Mouse (Mus musculus): Measurements from ENCODE around the gene Pard6b.
A peak's percentile ranks its signal among the peaks of the same experiment; 100 is the strongest.
"Not testable (repeated sequence)": the region's sequence is repeated elsewhere in the genome, so short reads cannot be mapped to it uniquely, and the experiment has no call there.

Gene Pard6b

DNA sequence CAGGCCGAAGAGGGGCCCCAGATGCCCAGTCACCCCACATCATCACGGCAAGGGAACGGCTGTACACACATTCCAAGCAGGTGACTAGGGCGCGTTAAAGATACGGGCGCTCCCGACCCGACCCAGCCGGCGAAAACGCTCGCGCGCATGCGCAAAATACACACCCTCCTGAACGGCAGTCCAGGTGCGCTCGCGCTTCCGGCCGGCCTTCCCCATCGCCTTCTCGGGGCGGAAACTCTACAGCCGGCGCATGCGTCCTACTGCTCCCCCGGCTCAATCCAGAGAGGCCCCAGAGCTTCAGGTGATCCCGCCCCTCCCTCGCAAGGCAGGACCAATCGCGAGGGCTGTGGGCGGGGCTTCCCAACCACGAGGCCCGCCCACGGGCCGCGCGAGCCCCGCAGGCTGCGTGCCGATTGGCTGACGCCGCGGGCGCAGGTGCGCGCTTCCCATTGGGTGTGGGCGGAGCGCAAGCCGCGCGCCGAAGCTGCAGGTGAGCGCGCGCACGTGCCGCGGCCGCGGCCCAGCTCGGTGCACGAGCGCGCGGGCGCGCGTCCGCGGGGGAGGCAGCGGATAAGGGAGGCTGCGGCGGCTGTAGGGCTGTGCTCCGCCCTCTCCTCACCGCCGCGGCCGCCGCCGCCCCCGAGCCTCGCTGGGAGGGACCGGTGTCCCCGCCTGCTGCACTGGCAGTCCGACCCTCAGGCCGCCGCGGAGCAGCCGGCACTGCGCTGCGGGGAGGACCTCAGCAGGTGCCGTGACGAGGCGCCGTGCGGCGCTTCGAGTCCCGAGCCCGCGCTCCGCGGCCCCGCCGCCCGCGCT lies at the start of gene Pard6b:
TSS of gene Pard6b (plus strand) at position 574 of the 816 bp plus-strand sequence.
- peak; percentile 92 for DNase-seq

DNA sequence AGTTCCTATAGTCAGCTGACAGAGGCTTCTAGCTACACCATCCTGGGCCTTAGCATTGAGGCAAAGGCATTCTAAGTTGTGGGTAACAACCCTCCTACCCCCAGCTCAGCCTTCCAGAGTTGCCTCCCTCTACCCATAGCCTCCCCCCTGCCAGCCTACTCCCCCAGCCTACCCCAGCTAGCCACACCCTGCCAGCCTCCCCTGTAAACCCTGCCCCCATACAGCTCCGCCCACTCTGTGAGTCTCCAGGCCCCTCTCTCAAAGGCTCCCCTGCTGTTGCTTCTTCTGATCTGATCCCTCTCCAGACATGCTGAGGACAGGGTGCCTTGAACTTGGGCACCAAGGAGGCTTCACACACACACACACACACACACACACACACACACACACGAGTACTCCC lies 49.0 kb upstream of the Pard6b start:
- no peak for DNase-seq

DNA sequence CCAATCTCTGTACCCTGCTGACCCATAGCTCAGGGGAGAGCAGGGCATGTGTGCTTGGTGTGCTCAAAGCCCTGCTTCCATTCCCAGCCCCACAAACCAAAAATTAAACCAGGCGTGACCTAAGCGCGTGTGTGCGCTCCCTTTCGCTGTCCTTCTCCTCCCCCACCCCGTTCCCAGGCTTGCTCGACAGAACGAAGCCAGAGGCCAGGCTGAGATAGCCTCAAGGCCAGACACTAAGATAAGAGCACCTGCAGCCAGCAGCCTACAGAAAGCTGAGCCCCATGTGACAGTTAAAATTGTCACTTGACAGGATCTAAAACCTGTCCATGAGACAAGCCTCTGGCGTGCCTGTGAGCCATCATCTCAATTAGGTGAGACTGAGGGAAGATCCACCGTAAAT lies 46.9 kb upstream of the Pard6b start:
- no peak for DNase-seq

DNA sequence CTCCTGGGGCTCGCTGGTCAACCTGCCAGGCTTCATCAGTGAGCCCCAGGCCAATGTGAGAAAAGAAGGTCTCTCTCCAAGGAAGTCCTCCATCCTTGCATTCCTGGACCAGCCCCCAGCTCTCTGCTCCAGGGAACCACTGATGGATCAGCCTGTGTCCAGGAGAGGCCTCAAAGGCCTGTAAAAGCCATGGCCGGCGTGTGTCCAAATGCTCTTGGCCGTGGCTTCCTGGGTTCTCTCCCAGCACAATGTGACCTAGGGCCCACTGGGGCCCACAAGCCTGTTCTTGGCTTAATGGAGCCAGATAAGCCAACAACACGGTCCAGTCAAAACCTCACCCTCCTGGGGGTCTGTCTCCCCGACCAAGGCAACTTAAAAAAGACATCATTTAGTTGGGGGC lies 44.9 kb upstream of the Pard6b start:
- no peak for DNase-seq

DNA sequence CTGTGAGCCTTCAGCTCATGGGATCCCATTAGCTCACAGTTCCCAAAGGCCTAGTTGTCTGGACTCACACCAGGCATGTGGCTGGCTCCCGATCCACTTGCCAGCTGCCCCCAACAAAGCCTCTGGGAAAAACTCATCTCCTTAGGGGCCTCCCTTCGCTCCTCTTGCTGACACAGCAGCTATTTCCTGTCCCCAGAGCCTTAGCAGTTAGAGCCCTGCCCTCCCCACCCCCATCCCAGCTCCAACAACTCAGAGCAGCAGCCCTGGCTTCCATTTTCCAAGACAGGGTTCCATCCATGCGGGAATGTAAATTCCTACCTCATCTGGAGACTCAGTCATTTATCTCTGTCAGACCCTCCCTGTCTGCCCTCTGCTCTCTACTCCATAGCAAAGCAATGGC lies 43.7 kb upstream of the Pard6b start:
- DNase-seq, result no peak

DNA sequence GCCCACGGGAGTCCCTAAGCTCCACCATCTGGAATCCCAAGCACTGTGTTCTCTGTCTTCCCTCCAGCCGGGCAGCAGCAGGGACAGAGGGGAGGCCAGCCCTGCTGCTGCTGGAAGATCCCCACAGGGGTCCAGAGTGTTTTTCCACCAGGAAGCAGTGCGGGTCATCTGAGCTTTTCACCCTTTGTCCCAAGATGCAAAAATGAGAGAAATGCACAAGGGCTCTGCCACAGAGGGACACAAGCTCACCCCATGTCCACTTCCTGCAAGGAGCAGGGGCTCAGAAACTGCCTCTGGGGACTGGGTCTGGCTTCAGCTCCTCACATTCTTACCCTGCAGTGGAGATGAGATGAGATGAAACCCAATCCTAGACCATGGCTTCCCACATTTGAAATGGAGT lies 40.1 kb upstream of the Pard6b start:
- no peak for DNase-seq

DNA sequence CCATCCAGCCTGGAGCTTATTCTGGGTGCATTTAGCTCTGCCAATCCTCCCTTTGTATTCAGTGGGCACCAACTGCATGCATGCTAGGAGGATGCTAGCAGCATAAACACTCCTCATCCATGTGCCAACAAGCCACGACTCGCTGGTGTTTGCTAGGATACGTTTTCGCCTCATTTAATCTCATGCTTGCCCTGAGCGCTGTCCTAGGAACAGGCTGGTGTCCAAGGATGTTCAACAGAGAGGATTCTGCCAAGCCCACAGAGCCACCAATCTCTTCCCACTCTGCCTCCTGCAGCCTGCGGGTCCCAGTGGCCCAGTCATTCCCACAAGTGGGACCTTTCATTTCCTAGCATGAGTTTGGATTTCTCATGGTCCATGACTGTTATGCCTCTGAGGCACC lies 38.8 kb upstream of the Pard6b start:
- DNase-seq, result no peak

DNA sequence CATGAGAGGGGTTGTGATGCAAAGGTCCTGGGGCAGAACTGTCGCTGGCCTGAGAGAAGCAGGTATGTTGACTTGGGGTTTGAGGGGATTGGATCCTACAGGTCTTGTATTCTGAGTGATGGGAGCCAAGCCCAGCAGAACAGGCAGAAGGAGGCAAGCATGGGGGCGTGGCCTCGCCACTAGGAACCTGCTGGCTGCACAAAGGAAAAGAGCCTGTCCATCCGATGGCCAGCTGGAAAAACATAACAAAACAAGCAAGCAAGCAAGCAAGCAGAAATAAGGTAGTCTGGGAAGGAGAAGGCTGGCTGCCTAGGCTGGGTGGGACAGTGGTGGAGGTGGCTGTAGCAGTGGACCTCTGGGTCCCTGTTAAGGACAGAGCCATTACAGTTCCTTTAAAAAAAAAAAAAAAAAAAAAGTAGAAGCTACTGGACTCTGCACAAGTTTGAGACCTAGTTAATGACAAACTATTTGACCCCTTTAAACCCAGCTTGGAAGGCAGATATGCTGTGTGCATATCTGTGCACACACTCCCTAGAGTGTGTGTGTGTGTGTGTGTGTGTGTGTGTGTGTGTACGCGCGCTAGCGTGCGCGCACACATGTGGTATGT lies 36.0 kb upstream of the Pard6b start:
- DNase-seq, result no peak

DNA sequence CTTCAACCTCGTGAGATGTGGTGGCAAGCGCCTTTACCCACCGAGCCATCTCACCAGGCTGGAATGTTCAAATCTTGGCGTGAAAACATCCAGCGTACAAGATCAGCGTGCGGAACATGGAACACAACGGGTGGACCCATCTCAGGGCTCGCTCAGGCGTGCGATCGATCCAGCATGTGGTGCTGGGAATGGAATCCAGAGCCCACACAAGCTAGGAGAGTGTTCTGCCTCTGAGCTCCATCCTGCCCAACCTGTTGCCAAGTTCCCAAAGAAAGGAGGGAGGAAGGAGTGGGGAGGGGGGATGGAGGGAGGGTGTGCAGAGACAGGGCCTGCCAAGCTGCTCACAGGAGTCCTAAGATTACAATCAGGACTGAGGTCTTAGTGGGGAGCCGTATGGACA lies 35.4 kb upstream of the Pard6b start:
- no peak for DNase-seq

DNA sequence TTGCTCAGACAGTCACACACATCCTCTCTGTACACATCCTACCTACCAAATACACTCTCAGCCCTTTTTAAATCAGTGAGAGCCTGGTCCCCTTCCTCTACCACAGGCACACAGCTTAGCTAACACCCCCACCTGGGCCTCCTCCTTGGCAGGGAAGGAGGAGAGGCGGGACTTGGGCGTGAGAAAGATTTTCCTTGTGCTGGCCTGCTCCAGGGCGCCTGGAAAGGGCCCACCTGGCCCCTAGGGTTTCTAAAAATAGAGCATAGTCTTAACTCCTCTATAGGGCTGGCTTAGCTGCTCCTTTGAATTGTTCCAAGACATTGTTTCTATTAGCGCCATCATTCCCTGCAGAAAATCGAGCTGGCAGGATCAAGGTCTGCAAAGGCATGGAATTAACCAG lies 35.0 kb upstream of the Pard6b start:
- DNase-seq, result no peak

DNA sequence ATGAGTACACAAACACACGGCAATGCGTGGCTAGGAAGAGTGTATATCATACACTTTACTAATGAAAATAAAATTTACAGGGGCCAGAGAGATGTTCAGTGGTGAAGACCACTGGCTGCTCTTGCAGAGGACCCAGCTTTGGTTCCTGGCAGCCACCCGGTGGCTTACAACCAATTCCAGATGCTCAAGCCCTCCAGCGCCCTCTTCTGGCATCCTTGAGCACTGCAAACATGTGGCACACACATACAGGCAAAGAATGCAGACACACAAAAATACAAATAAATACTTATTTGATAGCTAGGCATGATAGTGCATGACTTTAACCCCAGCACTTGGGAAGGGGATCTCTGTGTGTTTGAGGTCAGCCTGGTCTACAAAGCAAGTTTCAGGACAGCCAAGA lies 34.3 kb upstream of the Pard6b start:
- DNase-seq, result no peak

DNA sequence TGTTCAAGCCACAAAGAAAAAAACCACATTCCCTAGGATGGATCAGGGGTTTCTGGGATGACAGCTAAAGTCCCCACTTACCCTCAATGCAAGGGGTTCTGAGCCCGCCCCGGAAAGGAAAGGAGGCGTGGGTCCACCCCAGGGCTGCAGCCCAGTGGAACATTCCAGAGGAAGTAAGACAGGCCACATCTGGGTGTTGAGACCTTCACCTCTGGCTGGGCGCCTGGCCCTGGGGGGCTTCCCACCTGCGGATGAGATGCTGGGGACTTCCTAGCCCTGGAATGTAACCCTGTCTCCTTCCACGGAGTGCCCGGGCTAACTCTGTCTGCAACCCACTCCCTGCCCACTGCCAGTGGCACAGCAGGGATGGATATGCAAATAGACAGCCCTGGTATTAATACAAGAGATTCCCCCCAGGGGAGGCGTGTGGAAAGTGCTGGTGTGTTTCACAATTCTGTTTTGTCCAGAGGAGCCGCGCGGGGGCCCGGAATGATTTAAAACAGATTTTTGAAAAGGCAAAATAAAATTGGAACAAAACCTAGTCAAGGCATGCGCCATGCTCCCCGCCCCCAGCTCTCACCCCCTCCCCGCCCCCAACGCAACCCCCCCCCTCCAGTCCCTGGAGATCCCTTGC lies 31.7 kb upstream of the Pard6b start:
- DNase-seq, result peak; percentile 21

DNA sequence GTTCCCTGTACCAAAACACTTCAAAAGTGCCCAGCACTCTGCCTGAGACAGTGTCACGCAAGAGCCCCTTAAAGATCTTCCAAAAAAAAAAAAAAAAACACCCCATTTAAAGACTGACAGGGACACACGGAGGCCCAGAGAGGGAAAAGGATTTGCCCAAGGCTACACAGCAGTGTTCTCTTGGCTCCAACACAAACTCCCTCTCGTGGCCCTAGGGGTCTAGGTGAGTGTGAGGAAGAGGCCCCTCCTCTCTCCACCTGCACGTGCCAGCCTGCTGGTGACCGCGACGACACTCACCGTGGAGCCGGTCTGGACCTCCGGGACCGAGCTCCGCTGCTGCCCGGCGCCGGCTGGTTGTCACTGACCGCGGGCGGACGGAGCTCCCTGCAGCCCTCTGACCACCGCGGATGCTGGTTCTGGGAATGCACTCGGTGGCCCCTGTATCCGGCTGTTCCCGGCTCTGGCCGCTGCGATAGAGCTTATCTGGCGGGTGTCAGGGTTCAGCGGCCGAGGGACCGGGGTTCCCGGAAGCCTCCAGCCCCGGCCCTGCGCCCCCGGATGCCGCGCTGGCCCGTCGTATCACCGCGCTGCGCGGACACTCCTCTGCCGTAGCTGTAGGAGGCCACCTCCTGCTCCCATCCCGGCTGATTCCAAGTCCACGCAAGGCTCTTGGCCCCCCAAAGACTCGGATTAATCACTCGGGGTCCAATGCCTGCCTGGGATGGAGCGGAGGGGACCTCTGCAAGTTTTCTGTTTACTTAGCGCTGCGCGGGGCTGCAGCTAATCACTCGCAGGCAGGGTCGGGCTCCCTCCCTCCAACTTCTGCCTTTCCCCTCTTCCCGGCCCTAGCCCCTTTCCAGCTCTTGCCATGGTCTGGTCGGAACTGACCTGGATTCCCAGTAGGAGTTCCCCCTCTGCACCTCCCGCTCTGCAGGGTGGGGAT lies 30.5 kb upstream of the Pard6b start:
- DNase-seq, result peak; percentile 42

DNA sequence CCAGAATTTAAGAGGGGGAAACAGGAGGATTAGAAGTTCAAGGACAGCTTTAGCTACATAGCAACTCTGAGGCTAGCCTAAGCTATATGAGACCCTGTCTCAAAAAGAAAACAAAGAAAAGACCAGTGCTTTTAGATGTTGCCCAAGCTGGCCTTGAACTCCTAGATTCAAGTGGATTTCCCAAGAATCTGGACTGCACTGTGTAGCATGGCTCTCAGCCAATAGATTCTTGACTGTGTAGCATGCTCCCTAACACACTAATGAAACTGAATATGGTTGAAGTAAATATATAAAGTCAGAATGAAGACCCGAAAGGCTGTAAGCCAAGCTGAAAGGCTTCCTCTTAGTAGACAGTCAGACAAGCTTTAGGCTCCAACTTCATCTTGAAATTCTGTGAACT lies 28.6 kb upstream of the Pard6b start:
- no peak for DNase-seq

DNA sequence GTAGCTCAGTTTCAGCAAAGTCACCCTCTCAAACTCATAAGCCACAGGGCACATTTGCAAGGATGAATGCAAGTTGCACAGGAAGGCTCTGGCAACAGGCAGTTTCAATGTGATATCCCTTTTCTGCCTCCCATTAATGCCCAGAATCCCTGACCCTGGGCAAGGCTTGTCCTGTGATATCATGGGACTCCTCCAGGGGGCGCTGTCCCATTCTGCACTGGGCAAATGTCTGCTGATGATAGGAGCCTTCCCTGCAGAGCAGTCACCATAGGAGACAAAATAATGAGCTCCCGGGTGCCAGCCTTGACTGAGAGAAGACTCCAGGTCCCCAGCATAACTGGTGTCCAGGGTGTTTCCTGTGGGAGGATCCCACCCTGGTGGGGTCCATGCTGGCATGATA lies 28.1 kb upstream of the Pard6b start:
- DNase-seq, result peak; percentile 67

DNA sequence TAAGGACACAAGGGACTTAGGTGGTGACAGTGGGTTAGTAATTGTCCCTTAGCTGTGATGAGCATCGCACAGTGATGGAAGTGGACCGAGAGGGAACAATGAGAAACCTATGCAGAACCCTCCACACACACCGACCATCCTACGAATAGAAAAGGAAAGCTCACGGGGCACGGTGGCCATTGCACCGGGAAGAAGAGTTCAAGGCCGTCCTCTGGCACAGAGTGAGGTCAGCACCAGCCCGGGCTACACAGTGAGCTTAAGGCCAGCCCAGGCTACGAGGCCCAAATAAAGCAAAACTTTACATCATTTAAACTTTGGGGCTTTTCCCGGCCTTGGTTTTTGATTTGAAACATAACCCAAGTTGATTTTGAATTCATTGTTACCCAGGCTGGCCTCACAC lies 26.7 kb upstream of the Pard6b start:
- no peak for DNase-seq

DNA sequence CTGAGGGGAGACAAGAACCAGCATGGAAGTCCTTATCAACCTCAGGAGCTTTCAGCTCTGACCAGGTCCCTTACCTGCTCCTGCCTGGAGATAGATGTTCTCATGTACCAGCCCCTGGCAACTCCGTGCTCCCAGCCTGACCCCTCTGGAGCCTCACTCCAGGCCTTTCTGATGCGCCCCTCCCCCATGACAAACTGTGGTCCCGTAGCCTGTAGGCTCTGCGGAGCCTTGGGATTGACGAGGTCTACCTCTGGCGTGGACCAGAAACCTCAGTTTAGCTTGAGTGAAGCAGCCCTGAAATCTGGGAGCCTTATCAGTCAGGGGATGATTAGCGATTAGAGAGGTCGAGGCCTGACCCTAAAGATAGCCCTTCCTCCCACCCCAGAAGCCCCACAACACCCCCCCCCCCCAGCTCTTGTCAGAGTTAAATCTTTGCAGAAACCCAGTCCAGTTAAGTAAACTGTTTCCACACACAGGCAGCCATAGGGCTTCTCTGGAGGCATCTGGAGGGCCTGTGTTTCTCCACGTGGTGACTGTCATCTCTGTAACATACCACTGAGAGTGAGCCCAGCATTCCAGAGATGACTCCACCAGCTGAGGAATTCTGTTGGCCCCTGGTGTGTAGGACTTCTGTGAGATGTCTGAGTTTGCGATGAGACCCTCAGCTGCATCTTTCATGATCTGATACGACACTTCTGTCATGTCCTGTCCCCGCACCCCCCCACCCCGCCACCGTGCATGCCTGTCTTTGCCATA lies 24.7 kb upstream of the Pard6b start:
- DNase-seq, result no peak

DNA sequence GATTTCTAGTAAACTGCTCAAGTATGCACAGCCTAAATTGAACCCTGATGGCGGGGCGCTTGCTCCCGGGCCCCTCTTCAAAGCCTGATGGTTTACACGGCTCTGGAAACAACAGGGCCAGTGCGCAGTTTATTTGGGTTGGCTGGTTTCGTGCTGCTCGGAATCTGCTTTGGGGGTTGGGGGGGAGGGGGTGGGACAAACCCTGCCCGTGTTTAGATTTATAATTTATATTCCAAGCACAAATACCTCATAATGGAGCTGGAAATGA lies 24.2 kb upstream of the Pard6b start:
- no peak for DNase-seq

DNA sequence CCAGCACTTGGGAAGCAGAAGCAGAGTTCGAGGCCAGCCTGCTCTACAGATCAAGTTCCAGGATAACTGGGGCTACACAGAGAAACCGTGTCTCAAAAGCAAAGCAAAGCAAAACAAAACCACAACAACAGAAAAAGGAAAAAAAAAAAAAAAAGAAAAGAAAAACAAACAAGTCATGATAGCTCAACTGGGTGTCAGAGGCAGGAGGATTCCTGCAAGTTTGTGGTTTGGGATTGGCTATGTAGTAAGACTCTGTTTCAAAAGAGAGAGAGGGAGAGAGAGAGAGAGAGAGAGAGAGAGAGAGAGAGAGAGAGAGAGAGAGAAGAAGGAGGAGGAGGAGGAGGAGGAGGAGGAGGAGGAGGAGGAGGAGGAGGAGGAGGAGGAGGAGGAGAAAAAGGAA lies 22.9 kb upstream of the Pard6b start:
- DNase-seq, result not testable (repeated sequence)

DNA sequence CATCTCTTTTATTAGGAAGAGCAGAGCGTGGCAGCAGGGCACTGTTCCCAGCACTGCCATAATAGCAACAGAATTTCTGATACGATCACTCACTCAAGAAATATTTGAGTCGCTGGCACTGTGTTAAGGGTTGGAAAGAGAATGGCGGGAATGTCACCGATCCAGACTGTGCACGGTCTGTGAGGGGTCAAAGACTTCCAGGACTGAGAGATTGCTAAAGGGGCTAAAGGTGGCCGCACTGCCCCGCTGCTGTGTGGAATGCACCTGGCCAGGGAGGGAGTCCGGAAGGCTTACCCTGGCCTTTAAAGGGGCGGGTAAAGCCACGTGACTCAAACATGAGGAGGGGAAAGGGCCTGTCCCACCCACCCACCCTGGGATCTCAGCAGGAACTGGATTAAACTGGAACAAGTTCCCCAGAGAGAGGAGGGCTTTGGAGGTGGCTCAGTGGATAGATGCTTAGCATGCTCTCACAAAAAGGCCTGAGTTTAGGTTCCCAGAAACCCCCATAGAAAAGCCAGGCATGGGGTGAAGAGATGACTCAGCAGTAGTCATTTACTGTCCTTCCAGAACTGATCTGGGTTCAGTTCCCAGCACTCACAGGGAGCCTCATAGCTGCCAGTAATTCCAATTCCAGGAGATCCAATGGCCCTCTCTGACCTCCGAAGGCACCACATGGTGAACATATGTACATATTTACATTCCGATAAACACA lies 22.2 kb upstream of the Pard6b start:
- DNase-seq, result no peak

DNA sequence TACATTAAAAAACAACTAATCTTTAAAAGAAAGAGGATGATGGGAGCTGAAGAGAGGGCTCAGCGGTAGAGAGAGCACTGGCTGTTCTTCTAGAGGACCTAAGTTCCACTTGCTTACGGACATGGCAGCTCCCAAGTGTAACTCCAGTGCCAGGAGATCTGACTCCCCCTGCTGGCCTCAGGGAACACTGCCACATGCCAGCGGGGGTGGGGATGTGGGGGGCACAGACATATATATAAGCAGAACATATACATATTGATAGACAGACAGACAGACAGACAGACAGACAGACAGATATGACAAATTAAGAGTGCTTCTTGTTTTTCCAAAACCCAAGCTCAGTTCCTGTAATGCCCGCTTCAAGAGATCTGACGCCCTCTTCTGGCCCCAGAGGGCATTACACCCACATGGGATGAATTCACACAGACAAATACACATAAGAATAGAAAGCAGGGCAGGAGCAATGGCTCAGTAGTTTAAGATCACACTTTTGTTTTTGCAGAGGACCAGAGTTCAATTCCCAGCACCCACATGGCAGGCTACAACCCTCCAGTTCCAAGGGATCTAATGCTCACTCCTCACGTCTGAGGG lies 21.5 kb upstream of the Pard6b start:
- DNase-seq, result no peak

DNA sequence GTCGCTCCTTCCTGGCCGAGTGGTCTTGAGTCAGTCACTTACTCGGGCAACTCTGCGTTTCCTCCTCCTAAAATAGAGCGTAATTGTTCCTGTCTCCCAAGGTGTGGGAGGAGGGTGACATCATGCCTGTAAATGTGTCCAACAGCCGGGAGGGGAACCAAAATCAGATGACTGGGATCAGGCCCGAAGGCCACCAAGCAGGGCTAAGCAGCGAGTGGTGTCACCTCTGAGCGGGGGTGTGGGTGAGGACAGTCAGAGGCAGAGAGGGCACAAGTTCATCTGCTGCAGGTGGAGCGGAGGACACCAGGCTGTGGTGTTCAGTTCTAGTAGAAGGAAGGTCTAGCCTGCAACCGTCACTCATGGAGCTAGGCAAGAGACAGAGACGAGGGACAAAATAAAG lies 17.1 kb upstream of the Pard6b start:
- DNase-seq, result no peak

Data from lung, postnatal 10 days (tissue).